Mouse (Mus musculus) embryonic fibroblast, embryonic 13.5 days (primary cell): ENCODE measurements around the gene Slc35b2.

Experiments
- CTCF ChIP-seq: IDR thresholded peaks from 2 replicates; pipeline ENCODE4 v1.5.1; 2011; ENCODE audit warnings: mild to moderate bottlenecking, control low read depth, low read length, moderate library complexity, borderline replicate concordance; ENCODE audit not compliant: insufficient read depth
- POLR2A ChIP-seq: IDR thresholded peaks from 2 replicates; pipeline ENCODE4 v1.6.1; 2011; ENCODE audit warnings: low read depth, mild to moderate bottlenecking, control low read depth, low read length, moderate library complexity

- TF ChIP-seq CTCF (no peak), POLR2A (no peak)
These were observed 29.8 kb downstream of the Slc35b2 start for GRCm38 (mm10) chr17:45593479-45593878.
